Mouse (Mus musculus): ENCODE measurements around the gene Lurap1l.
"Not testable (repeated sequence)": the region's sequence is repeated elsewhere in the genome, so short reads cannot be mapped to it uniquely, and the experiment has no call there.

Gene Lurap1l

GRCm38 (mm10) chr4:80917128-80917527 lies 6.7 kb downstream of the Lurap1l start:
- not testable (repeated sequence) for DNase-seq (ENCODE audit: low spot score in 2 of 2)

DNA sequence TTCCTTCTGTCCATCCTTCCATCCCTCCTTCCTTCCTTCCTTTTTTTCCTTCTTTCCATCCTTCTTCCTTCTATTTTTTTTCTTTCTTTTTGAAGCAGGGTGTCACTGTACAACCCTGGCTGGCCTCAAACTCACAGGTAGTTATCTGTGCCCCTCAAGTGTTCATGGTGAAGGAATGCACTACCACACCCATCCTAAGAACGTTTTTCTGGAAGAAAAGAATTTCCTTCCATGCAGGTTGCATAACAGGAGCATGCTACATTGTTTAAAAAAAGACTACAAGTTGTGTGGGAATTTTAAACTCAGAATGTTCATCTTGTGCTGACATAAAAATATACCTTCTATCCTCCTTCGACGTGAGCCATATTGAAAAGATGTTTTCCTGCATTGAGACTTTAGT lies 7.4 kb downstream of the Lurap1l start:
- no peak for DNase-seq (ENCODE audit: low spot score in 2 of 2)

GRCm38 (mm10) chr4:80918526-80919129 lies 8.2 kb downstream of the Lurap1l start:
- no peak for DNase-seq (ENCODE audit: low spot score in 2 of 2)

- no peak for DNase-seq (ENCODE audit: low spot score in 2 of 2)
These were observed 8.9 kb downstream of the Lurap1l start for GRCm38 (mm10) chr4:80919217-80919867.

DNA sequence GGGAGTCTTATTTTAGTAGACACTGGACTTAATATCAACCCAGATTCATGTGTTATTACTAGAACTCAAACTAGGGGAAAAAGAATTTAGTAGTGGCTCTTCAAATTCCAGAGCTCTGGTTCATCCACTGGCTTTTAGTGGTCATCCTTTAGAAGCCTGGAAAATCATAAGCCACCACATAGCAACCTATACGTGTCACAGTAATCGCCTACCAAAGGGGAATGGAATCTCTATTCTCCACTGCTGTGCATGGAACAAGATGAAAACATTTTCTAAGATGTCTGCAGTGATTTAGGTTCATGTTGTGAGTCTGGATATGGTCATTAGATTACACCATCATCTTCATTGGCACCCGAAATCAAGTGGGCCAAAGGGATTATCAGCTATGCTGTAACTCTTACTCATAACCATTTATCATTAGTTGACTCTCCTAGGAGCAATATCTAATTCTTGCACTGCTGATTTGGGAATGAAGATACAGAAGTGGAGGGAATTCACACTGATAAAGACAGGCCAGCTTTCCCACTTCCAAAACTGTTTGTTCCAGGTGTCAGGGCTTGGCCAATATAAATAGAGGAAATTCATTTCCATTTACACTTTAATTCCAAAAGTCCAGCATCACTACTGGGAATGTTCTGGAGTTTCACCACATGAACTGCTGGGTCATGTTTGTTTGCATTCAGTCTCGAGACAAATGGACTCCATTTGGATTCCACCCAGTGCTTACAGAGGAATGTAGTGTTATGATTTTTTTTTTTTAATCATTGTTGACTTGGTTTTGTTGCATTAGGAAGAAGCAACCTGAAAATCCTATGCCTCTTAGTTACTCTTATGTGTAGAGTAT lies 11.4 kb downstream of the Lurap1l start:
- DNase-seq (ENCODE audit: low spot score in 2 of 2), result no peak

DNA sequence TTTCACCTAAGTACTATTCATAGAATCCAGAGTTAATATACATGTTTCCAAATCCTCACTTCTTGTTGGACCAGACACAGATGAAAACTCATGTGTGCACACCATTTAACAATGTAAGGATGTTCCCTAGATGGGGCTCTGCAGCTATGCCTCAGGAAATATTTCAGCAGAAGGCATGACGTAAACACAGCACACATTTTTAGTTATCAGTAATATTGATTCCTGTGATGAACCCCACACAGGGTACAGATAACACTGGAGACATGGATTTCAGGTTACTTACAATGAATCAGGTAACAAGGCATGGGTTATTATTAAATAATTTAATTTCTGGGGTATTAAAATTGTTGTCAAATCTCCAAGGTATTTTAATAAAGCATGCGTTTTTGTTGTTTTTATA lies 12.2 kb downstream of the Lurap1l start:
- DNase-seq (ENCODE audit: low spot score in 2 of 2), result no peak

DNA sequence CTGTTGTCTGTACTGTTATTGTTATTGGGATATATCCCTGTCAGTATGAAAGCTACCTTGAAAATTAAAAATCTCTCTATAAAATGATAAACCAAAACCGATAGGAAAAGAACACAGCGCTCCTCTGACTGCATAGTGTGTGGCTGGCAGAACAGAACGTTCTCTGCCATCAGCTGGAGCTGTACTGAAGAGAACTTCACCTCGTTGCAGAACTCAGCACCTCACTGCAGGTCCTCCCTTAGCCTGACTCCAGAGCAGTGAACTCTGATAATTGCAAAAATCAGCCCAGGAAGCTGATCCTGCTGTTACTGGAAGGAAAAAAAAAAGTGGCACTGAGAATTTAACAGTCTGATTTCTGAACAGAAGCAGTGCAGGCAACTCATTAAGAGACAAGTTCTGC lies 14.4 kb downstream of the Lurap1l start:
- DNase-seq (ENCODE audit: low spot score in 2 of 2), result no peak

GRCm38 (mm10) chr4:80925752-80926519 lies 15.5 kb downstream of the Lurap1l start:
- DNase-seq (ENCODE audit: low spot score in 2 of 2), result no peak

DNA sequence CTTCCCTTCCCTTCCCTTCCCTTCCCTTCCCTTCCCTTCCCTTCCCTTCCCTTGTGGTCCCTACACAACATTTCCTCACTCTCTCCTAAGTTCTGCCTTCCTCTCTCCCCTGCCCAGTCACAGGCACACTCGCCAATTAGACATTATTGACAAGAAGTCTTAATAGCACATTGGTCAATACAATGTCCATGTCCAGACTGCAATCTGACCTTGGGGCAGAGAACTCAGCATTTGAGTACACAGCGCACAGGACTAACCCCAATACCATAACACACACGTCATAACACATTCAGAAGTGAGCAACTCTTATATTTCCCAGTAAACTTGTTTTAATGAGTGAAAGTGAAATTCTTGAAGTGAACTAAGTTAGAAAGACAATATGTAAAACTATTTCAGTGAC lies 24.3 kb downstream of the Lurap1l start:
- DNase-seq (ENCODE audit: low spot score in 2 of 2), result no peak

DNA sequence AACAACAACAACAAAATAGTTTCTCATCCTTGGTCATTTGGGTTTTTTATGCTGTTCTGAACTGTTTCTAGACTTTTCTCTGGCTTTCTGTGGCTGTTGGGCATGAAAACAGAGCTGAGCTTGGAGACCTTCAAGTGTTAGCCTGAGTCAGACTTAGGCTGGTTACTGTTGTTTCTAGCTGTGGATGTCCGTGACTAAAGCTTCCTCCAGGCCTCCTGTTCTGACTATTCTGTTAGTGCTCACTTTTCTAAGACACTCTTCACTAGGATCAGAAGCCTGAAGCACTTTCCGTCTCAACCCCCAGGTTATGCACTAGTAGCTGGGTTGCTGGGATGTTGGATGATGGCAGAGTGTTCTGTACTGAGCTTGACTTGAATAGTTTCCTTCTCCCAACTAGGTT lies 28.7 kb downstream of the Lurap1l start:
- DNase-seq (ENCODE audit: low spot score in 2 of 2), result no peak

DNA sequence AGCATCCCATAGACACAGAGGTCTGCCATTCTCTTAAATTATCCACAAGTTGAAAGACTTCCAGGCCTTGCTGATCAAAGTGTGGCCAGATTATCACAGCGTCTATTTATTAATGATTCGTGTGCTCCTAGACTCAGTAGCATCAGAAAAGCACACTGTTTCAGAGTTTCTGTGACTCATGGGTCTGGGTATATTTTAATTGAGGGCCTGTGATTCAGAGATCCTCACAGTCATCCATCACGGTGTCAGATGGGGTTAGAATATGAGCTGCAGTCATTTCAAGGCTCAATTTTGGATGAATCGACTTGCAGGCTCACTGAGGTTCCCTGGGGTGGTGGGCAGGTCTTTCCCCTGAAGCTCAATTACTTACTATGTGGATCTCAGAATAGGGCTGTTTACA lies 30.5 kb downstream of the Lurap1l start:
- DNase-seq (ENCODE audit: low spot score in 2 of 2), result no peak

DNA sequence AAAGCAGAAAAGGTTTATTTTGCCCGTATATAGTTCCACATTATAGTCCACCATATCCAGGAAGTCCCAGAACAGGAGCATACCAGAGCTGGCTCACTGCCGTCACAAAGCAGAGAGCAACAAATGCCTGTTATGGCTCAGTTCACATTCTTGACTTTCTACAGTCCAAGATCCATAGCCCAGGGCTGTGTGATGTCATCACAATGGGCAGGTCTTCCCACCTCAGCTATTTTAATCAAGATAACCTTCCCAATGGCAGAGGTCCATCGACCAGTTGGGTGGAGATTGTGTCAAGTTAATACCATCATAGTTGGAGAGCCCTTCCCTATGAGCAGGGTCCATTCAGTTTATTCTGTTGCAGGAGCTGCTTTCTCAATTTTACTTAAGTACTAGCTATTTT lies 31.5 kb downstream of the Lurap1l start:
- no peak for DNase-seq (ENCODE audit: low spot score in 2 of 2)

- no peak for DNase-seq (ENCODE audit: low spot score in 2 of 2)
These were observed 34.2 kb downstream of the Lurap1l start for GRCm38 (mm10) chr4:80944605-80945004.

DNA sequence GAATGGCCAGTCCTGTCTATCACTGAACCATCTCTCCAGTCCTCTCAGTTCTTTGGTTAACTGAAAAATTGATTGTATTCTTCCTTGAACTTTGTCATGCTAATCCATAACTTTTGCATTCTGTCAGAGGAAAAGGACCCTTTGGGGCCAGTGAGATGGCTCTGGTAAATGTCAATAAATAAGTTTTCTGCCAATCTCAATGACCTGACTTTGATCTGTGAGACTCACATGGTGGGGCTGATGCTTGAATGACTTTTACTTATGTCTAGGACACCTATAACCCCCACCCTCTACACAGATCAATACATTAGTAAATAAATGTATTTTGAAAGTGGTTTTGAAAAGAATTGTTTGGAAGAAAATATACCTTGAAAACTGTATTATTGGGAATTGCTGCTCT lies 38.7 kb downstream of the Lurap1l start:
- DNase-seq (ENCODE audit: low spot score in 2 of 2), result no peak

DNA sequence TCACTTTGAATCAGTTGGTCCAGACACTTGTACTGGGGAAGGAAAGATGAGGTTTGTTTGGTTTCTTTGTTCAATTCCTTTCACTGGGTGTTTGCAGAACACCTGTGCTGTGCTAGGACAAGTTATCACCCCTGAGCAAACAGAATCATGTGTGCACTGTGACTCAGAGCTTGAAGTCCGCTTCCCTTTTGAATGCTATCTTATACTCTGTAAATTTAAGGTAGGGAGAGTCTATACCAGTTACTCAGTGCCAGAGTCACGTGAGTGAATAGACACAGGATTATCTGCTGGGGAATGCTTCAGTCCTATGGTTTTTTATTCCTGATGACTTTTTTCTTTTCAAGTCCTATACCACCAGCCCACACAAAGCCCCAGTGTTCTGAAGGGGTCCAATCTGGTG lies 39.3 kb downstream of the Lurap1l start:
- DNase-seq (ENCODE audit: low spot score in 2 of 2), result no peak

DNA sequence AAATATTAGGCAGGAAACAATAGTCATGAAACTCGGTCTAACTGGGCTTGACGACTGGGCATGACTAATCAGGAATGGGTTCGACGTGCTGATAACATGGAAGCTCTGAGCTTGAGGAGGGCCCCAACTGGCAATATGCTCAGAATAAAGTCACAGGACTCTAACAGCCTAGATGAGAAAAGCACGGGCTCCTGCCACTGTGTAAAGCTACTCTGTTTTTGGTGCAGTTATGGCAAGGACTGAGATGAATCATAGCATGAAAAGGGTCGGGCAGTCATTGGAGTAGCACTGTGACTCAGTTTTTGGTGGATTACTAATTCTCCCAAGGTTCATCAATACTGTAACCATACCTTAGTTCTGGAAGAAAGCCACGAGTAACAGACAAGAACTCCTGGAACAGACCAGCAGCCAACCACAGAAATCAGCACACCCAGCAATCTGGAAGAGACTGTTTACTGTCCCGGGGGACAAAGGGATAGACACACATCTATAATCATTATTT lies 39.9 kb downstream of the Lurap1l start:
- DNase-seq (ENCODE audit: low spot score in 2 of 2), result no peak

GRCm38 (mm10) chr4:80952653-80953052 lies 42.2 kb downstream of the Lurap1l start:
- no peak for DNase-seq (ENCODE audit: low spot score in 2 of 2)

DNA sequence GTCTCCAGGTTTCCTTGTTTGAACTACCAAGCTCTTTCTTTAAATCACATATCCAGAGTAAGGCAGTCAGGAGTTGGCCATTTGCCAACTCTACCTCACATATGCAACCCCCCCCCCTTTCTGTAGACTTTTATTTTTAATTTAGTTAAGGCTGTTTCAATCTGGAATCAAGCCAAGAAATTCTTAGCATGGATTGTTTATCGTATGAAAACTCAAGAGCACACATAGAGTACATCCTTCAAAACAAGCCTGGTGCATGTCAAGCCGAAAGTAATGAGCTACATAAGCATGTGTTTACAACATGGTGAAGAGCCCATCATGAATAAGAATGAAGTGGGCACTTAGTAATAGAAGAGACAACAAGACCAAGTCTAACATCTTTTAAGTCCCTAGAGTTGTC lies 45.5 kb downstream of the Lurap1l start:
- DNase-seq (ENCODE audit: low spot score in 2 of 2), result no peak

DNA sequence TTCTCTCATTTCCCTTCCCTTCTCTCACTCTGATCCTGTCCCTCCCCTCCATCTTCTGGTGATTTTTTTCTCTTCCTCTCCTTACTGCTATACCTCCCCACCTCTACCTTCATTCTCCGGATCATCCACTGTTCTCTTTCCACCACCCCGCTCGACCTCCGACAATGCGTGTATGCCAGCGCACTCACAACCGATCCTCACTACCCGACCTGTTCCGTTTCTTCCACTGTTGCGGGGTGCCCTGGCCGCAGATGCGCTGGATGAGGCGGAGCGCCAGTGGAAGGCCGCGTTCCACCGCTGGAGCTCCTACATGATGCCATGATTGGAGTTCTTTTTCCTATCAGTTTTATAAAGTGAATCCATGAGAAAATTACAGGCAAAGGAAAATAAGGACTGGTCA lies 57.1 kb downstream of the Lurap1l start:
- no peak for DNase-seq (ENCODE audit: low spot score in 2 of 2)

DNA sequence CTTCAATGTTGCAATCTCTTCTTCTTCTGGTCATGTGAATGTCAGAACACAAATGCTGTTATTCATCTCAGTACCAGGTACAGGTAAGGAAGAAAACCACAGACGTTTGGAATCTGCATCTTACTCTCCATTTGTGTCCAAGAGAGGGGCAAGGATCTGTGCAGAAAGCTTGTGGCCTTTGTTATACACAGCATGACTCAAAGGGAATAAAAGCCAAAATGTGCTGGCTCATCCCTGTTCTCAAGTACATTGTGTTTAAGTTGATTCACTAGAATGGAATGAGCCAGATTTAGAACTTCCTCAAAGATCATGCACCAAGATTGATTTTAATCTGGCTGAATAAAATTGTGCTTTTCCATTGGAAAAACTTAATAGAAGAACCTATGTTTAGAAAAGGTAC lies 61.4 kb downstream of the Lurap1l start:
- DNase-seq (ENCODE audit: low spot score in 2 of 2), result no peak

- no peak for DNase-seq (ENCODE audit: low spot score in 2 of 2)
These were observed 63.5 kb downstream of the Lurap1l start for GRCm38 (mm10) chr4:80973896-80974295.

DNA sequence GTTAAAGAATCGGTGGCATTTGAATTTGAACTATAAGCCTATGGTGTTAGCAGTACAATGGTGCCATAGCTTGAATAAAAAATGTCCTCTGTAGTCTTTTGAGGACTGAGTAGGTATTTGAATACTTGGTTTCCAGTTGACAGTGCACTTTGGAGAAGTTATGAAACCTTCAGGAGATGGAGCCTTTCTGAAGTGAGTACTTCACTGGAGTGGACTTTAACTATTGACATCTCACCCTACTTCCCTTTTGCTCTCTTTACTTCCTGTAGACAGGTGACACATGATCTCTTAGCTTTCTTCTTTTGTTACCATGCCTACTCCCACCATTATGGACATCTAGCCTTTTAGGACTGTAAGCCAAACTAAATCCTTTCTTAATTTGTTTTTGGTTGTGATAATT lies 80.4 kb downstream of the Lurap1l start:
- DNase-seq (ENCODE audit: low spot score in 2 of 2), result no peak

Measured in frontal cortex, postnatal 25 days (tissue).